Mouse (Mus musculus) CH12.LX (cell line): Measurements from ENCODE around the gene Qser1. TPM values are rescaled to one million over a fixed set of nuclear protein-coding genes. Genes with fewer than 3 reads are reported as not detected.

Experiments used
- DNase-seq: peaks from one replicate; pipeline ENCODE4 v3.0.0-alpha.2; 2013; ENCODE audit errors: extremely low read depth
- H3K27ac ChIP-seq: 2 replicates; pipeline ENCODE4 v1.5.1; 2012; ENCODE audit warnings: low read depth, mild to moderate bottlenecking, control low read depth, moderate library complexity; ENCODE audit not compliant: insufficient read depth
- H3K27me3 ChIP-seq: replicated peaks from 2 replicates; pipeline ENCODE3; 2012; ENCODE audit warnings: inconsistent platforms
- H3K36me3 ChIP-seq, 2 experiments: replicated peaks in 1 of 2; 2 replicates each; pipeline versions ENCODE3 to v1.6.1; 2012; ENCODE audit warnings: inconsistent platforms in 1 of 2, low read length in 1 of 2, mild to moderate bottlenecking in 1 of 2, mixed read lengths in 1 of 2, moderate library complexity in 1 of 2; ENCODE audit not compliant: control insufficient read depth in 1 of 2, insufficient read depth in 1 of 2
- H3K4me1 ChIP-seq, 2 experiments: 2 replicates each; pipeline ENCODE4 v1.6.1; 2012; ENCODE audit warnings: inconsistent platforms in 1 of 2, moderate library complexity in 1 of 2; ENCODE audit not compliant: insufficient read depth in 2 of 2, control insufficient read depth in 1 of 2
- H3K4me2 ChIP-seq: 2 replicates; pipeline ENCODE4 v1.6.1; 2012; ENCODE audit warnings: low read depth, mild to moderate bottlenecking, control low read depth; ENCODE audit not compliant: poor library complexity, insufficient read depth, severe bottlenecking
- H3K4me3 ChIP-seq, 3 experiments: fragments of 150-350 bp in 1 of 3; sonication (generic) in 1 of 3; replicated peaks in 1 of 3; 2 replicates each; pipeline versions ENCODE3 to v1.5.1; 2011 to 2012; ENCODE audit warnings: low read depth in 2 of 3, low read length in 2 of 3, mild to moderate bottlenecking in 2 of 3, moderate library complexity in 2 of 3, control low read depth in 1 of 3, improper control_type of control experiment in 1 of 3, inconsistent platforms in 1 of 3, mixed read lengths in 1 of 3; ENCODE audit not compliant: poor library complexity in 1 of 3
- H3K79me2 ChIP-seq: replicated peaks from 2 replicates; pipeline ENCODE4 v1.6.1; 2012; ENCODE audit warnings: mild to moderate bottlenecking, moderate library complexity; ENCODE audit not compliant: control insufficient read depth, poor library complexity, insufficient read depth, severe bottlenecking; ENCODE audit errors: extremely low read depth
- H3K9ac ChIP-seq: 2 replicates; pipeline ENCODE4 v1.6.1; 2012; ENCODE audit warnings: low read depth, mild to moderate bottlenecking, control low read depth, moderate library complexity; ENCODE audit not compliant: insufficient read depth
- H3K9me3 ChIP-seq: replicated peaks from 2 replicates; pipeline ENCODE3; 2012; ENCODE audit warnings: low read length, inconsistent platforms, mixed read lengths
- BHLHE40 ChIP-seq: IDR thresholded peaks from 2 replicates; pipeline ENCODE4 v1.6.1; 2011; ENCODE audit warnings: mild to moderate bottlenecking, low read depth, low read length, improper control_type of control experiment
- CHD1 ChIP-seq: IDR thresholded peaks from 2 replicates; pipeline ENCODE4 v1.6.1; 2012; ENCODE audit warnings: low read depth, low read length, improper control_type of control experiment, inconsistent platforms
- CTCF ChIP-seq, 2 experiments: IDR thresholded peaks in 1 of 2; conservative IDR thresholded peaks in 1 of 2; 2 replicates each; pipeline ENCODE4 v1.5.1; 2011 to 2012; ENCODE audit warnings: low read depth in 2 of 2, low read length in 2 of 2, improper control_type of control experiment in 1 of 2, inconsistent platforms in 1 of 2, mild to moderate bottlenecking in 1 of 2, moderate library complexity in 1 of 2
- E2F4 ChIP-seq: IDR thresholded peaks from 2 replicates; pipeline ENCODE4 v1.6.1; 2011; ENCODE audit warnings: low read depth, low read length, improper control_type of control experiment; ENCODE audit not compliant: insufficient replicate concordance
- EP300 ChIP-seq: IDR thresholded peaks from 2 replicates; pipeline ENCODE4 v1.6.1; 2011; ENCODE audit warnings: low read length, improper control_type of control experiment
- GABPA ChIP-seq: IDR thresholded peaks from 2 replicates; pipeline ENCODE4 v1.6.1; 2012; ENCODE audit warnings: low read depth, low read length, improper control_type of control experiment, inconsistent platforms; ENCODE audit not compliant: insufficient replicate concordance
- HCFC1 ChIP-seq: IDR thresholded peaks from 2 replicates; pipeline ENCODE4 v1.6.1; 2012; ENCODE audit warnings: low read depth, mild to moderate bottlenecking, inconsistent platforms, low read length, improper control_type of control experiment
- IRF4 ChIP-seq: IDR thresholded peaks from 2 replicates; pipeline ENCODE4 v1.6.1; 2014; ENCODE audit warnings: low read depth, mild to moderate bottlenecking, inconsistent platforms, low read length, improper control_type of control experiment
- JUN ChIP-seq: IDR thresholded peaks from 2 replicates; pipeline ENCODE4 v1.6.1; 2011; ENCODE audit warnings: low read depth, mild to moderate bottlenecking, low read length, improper control_type of control experiment, moderate library complexity; ENCODE audit not compliant: insufficient read depth
- MAFK ChIP-seq: IDR thresholded peaks from 2 replicates; pipeline ENCODE4 v1.6.1; 2011; ENCODE audit warnings: low read length, improper control_type of control experiment; ENCODE audit not compliant: insufficient replicate concordance
- MAX ChIP-seq: IDR thresholded peaks from 2 replicates; pipeline ENCODE4 v1.6.1; 2011; ENCODE audit warnings: low read length, improper control_type of control experiment
- MAZ ChIP-seq: IDR thresholded peaks from 2 replicates; pipeline ENCODE4 v1.6.1; 2012; ENCODE audit warnings: low read depth, mild to moderate bottlenecking, inconsistent platforms, low read length, improper control_type of control experiment, moderate library complexity
- MEF2A ChIP-seq: IDR thresholded peaks from 2 replicates; pipeline ENCODE4 v1.6.1; 2014; ENCODE audit warnings: low read depth, mild to moderate bottlenecking, inconsistent platforms, low read length, improper control_type of control experiment, borderline replicate concordance
- MYC ChIP-seq: IDR thresholded peaks from 2 replicates; pipeline ENCODE4 v1.6.1; 2011; ENCODE audit warnings: low read depth, mild to moderate bottlenecking, improper control_type of control experiment, low read length
- PAX5 ChIP-seq: IDR thresholded peaks from 2 replicates; pipeline ENCODE4 v1.6.1; 2012; ENCODE audit warnings: low read length, inconsistent platforms, mixed read lengths
- POLR2A ChIP-seq: IDR thresholded peaks from 2 replicates; pipeline ENCODE4 v1.6.1; 2011; ENCODE audit warnings: low read depth, mild to moderate bottlenecking, improper control_type of control experiment, low read length
- POLR2AphosphoS2 ChIP-seq: IDR thresholded peaks from 2 replicates; pipeline ENCODE4 v1.6.1; 2011; ENCODE audit warnings: low read depth, low read length, improper control_type of control experiment
- RCOR1 ChIP-seq: conservative IDR thresholded peaks from 2 replicates; pipeline ENCODE4 v1.6.1; 2012; ENCODE audit warnings: low read depth, mild to moderate bottlenecking, inconsistent platforms, low read length, improper control_type of control experiment
- SMC3 ChIP-seq: IDR thresholded peaks from 2 replicates; pipeline ENCODE4 v1.6.1; 2011; ENCODE audit warnings: low read depth, low read length, improper control_type of control experiment
- TBP ChIP-seq: conservative IDR thresholded peaks from 2 replicates; pipeline ENCODE4 v1.6.1; 2011; ENCODE audit warnings: low read depth, low read length, improper control_type of control experiment
- TCF12 ChIP-seq: IDR thresholded peaks from 2 replicates; pipeline ENCODE4 v1.6.1; 2014; ENCODE audit warnings: low read depth, mild to moderate bottlenecking, inconsistent platforms, low read length, improper control_type of control experiment
- USF1 ChIP-seq: IDR thresholded peaks from 2 replicates; pipeline ENCODE4 v1.6.1; 2014; ENCODE audit warnings: low read depth, mild to moderate bottlenecking, inconsistent platforms, low read length, improper control_type of control experiment
- ZKSCAN1 ChIP-seq: IDR thresholded peaks from 2 replicates; pipeline ENCODE4 v1.6.1; 2012; ENCODE audit warnings: low read depth, inconsistent platforms, low read length, improper control_type of control experiment, borderline replicate concordance
- ZMIZ1 ChIP-seq: IDR thresholded peaks from 2 replicates; pipeline ENCODE4 v1.6.1; 2012; ENCODE audit warnings: low read depth, mild to moderate bottlenecking, inconsistent platforms, low read length, improper control_type of control experiment
- ZNF384 ChIP-seq: IDR thresholded peaks from 2 replicates; pipeline ENCODE4 v1.6.1; 2012; ENCODE audit warnings: low read depth, low read length, improper control_type of control experiment, inconsistent platforms
- dilution Hi-C: fragments of 300-500 bp; cut with MboI; formaldehyde crosslinking; loops from 2 replicates; pipeline ENCODE4 v1.14.3; 2020; ENCODE audit warnings: low sequenced_read_pairs; ENCODE audit not compliant: extremely low pct_unique_long_range_greater_than_20kb, extremely low pct_ligation_motif_present
- in situ Hi-C: fragments of 300-500 bp; cut with MboI; formaldehyde crosslinking; loops from 3 replicates; pipeline ENCODE4 v1.14.3; 2019; ENCODE audit warnings: low sequenced_read_pairs, low pct_ligation_motif_present, low pct_unique_long_range_greater_than_20kb, mixed read lengths
- polyA plus RNA-seq: library from polyadenylated mRNA; unstranded; fragments of >175 nt; gene quantifications from 2 replicates; pipeline ENCODE4 v1.2.1, GENCODE M21; 2012; ENCODE audit warnings: low read depth; ENCODE audit not compliant: insufficient read length
- total RNA-seq, 2 experiments: library from RNA; depleted of rRNA; stranded (reverse); fragments of 300-350 nt in 1 of 2; fragments of >200 nt in 1 of 2; gene quantifications; 2 replicates each; pipeline ENCODE4 v1.2.3; 2012 to 2014

Gene Qser1
- total and polyA plus RNA-seq, 3 experiments = 3.7 to 10.2 (median 6.8) TPM

GRCm38 (mm10) chr2:104732033-104732444, 84.5 kb downstream of the Qser1 start (continued):
- TF ChIP-seq EP300 (peak; percentile 87), CHD1 (0 out of 2 replicates have a peak, but pooled peaks have one; percentile 54), PAX5 (no peak), GABPA (no peak), E2F4 (no peak), TBP (0 out of 2 replicates have a peak, but pooled peaks have one; percentile 23), USF1 (no peak), MEF2A (peak; percentile 72; the same call in 1 of the 2 replicates), ZMIZ1 (no peak), JUN (peak; percentile 17; the same call in 1 of the 2 replicates), ZKSCAN1 (no peak), MAFK (0 out of 2 replicates have a peak, but pooled peaks have one; percentile 10), ZNF384 (peak; percentile 60)

GRCm38 (mm10) chr2:104727369-104727768, 89.2 kb downstream of the Qser1 start:
- H3K9me3 ChIP-seq = no peaks in the 10 kb centered on the region
- dilution Hi-C loops = no loop called here
- H3K36me3 ChIP-seq = no peaks in the 10 kb centered on the region
- H3K27me3 ChIP-seq = no peaks in the 10 kb centered on the region
- TF ChIP-seq RCOR1 (no peak), E2F4 (no peak), ZKSCAN1 (no peak), POLR2A (no peak), CTCF (conservative IDR thresholded peaks at IDR 0.05 in 1 of 2, IDR thresholded peaks at IDR 0.05 in 1 of 2; ENCODE audit: low read depth in 2 of 2, low read length in 2 of 2) (no peak)
- H3K4me1 ChIP-seq = peaks cover 7 to 15% of the 10 kb centered on the region in 2 experiments
- no peak overlapping the region for H3K4me3 ChIP-seq
- no peak overlapping the region for H3K9ac ChIP-seq
- in situ Hi-C loops = no loop called here
- no peak overlapping the region for H3K27ac ChIP-seq
- H3K4me2 ChIP-seq = no peak overlapping the region
- no peak for DNase-seq
- H3K79me2 ChIP-seq = no peaks in the 10 kb centered on the region

GRCm38 (mm10) chr2:104722021-104722420, 94.5 kb downstream of the Qser1 start:
- no peak for TF ChIP-seq POLR2AphosphoS2
- no peak for TF ChIP-seq MAZ
- no peak for TF ChIP-seq USF1
- no peak for TF ChIP-seq TCF12
- no peak for TF ChIP-seq RCOR1
- no peak for TF ChIP-seq HCFC1
- TF ChIP-seq MAX = no peak
- no peak for TF ChIP-seq PAX5
- no peak for TF ChIP-seq IRF4
- no peak for TF ChIP-seq MYC
- no peak for TF ChIP-seq ZNF384
- no peak for TF ChIP-seq BHLHE40
- no peak for TF ChIP-seq SMC3
- TF ChIP-seq, all 38 proteins: peak for 0
- dilution Hi-C loops = no loop called here
- Histone ChIP-seq H3K27me3 (no peaks in the 10 kb centered on the region), H3K4me1 (peaks cover 0 to 5% of the 10 kb centered on the region in 2 experiments; a peak in 2 of 4 replicates), H3K36me3 (no peaks in the 10 kb centered on the region), H3K79me2 (no peaks in the 10 kb centered on the region), H3K4me2 (no peak overlapping the region), H3K27ac (no peak overlapping the region), H3K4me3 (no peak overlapping the region), H3K9ac (no peak overlapping the region), H3K9me3 (no peaks in the 10 kb centered on the region)
- in situ Hi-C loops = no loop called here
- DNase-seq = no peak
